Comparison of ENCODE assay signal across 14 mouse cellular contexts in genomic region chr4:125478071-125478470, GRCm38 (mm10). TPM values are rescaled to one million over a fixed set of nuclear protein-coding genes. Genes with fewer than 3 reads are reported as not detected.
DNase-seq lines count a peak whose midpoint lies in the region; ATAC-seq and TF ChIP-seq lines count a peak whose summit lies in the region.
"Had no signal": no experiment of that assay in that cellular context is flagged by ENCODE, and none has a peak within 500 bp of the region (broad histone marks: within the 10 kb centered on the region; RNA-seq: fewer than 3 reads in every experiment).

No protein-coding gene starts in this region.

- ATAC-seq in hindbrain, embryonic 15.5 days (ENCODE audit: low FRiP score, low read depth): peak; percentile 51; the same call in 1 of the 2 replicates
- ATAC-seq: liver, embryonic 12.5 days had no signal

- no peak overlapping the region for H3K9ac ChIP-seq in hindbrain, embryonic 15.5 days
- H3K9ac ChIP-seq: liver, embryonic 12.5 days had no signal

- no peaks in the 10 kb centered on the region for H3K36me3 ChIP-seq in E14TG2a.4 (ENCODE audit: insufficient read depth, low read length)
- no peaks in the 10 kb centered on the region for H3K36me3 ChIP-seq in hindbrain, embryonic 15.5 days
- H3K36me3 ChIP-seq: liver, embryonic 12.5 days had no signal

- H3K4me3 ChIP-seq in E14TG2a.4 (replicated peaks; ENCODE audit: low read length): peak overlapping the region; percentile 48
- no peak overlapping the region for H3K4me3 ChIP-seq in hindbrain, embryonic 15.5 days
- H3K4me3 ChIP-seq: liver, embryonic 12.5 days had no signal

- TF ChIP-seq CTCF in E14TG2a.4 (conservative IDR thresholded peaks at IDR 0.05; ENCODE audit: low read length): no peak

- peak; percentile 46 to 67 for DNase-seq in cerebellum, postnatal 14 days
- no peak for DNase-seq in cerebellum, adult 8-10 months
- peak; percentile 59 to 60 for DNase-seq in left cerebral cortex, postnatal 36 days (ENCODE audit: low spot score in 2 of 2)
- no peak for DNase-seq in lung, adult 18-20 months
- DNase-seq in thymus, postnatal 4 days: no peak
- DNase-seq in thymus, postnatal 14 days: no peak
- DNase-seq: heart, adult 18-20 months; kidney, postnatal 10 days; lung, postnatal 4 days; thymus, adult 18-20 months had no signal

- intact Hi-C loops in left cerebral cortex, postnatal 36 days (cut with DNase I): no loop called here

- peaks cover 73% of the 10 kb centered on the region for H3K27me3 ChIP-seq in E14TG2a.4 (ENCODE audit: insufficient read depth, low read length)
- H3K27me3 ChIP-seq in hindbrain, embryonic 15.5 days: peaks cover 17% of the 10 kb centered on the region; the same call in 1 of the 2 replicates

- WGBS in hindbrain, embryonic 15.5 days: 22% methylated on average over 12 of the region's 12 CpGs

- peaks cover 23% of the 10 kb centered on the region for H3K4me1 ChIP-seq in E14TG2a.4 (replicated peaks; ENCODE audit: low read depth, low read length)
- peaks cover 29% of the 10 kb centered on the region for H3K4me1 ChIP-seq in hindbrain, embryonic 15.5 days (replicated peaks)
- H3K4me1 ChIP-seq: liver, embryonic 12.5 days had no signal

- 0 out of 2 replicates have a peak overlapping the region, but pooled peaks have one; percentile 6 for H3K27ac ChIP-seq in hindbrain, embryonic 15.5 days (replicated peaks)
- H3K27ac ChIP-seq: liver, embryonic 12.5 days had no signal

- H3K4me2 ChIP-seq in hindbrain, embryonic 15.5 days: no peak overlapping the region
- H3K4me2 ChIP-seq: liver, embryonic 12.5 days had no signal

- H3K9me3 ChIP-seq in E14TG2a.4 (ENCODE audit: low read length): no peaks in the 10 kb centered on the region; the same call in 1 of the 2 replicates
- H3K9me3 ChIP-seq in hindbrain, embryonic 15.5 days: no peaks in the 10 kb centered on the region
- H3K9me3 ChIP-seq: liver, embryonic 12.5 days had no signal

RNA-seq across cellular contexts. Expression of gene Grik3, which starts 12.4 kb away (rescaled TPM):
- 5.4 and 5.5 TPM in 2 replicates for polyA plus RNA-seq in hindbrain, embryonic 15.5 days (2015; fragmentation: Nextera tagmentation; extraction: Ambion mirVana)
- total RNA-seq in left cerebral cortex, postnatal 36 days (2021): 10 to 100 TPM; 44.9 to 48.6 TPM
- total RNA-seq: hematopoietic stem cell, adult 5-6 weeks had no signal
- polyA plus RNA-seq: liver, embryonic 12.5 days had no signal

Comparison
In these comparisons a context has a peak if more than half of its experiments do, and no peak if none do; other contexts are left out.
1. DNase-seq: peak in cerebellum, postnatal 14 days (2 of 2) and left cerebral cortex, postnatal 36 days (2 of 2); none in cerebellum, adult 8-10 months (single experiment), lung, adult 18-20 months (0 of 2), thymus, postnatal 4 days (single experiment) and thymus, postnatal 14 days (single experiment).